Mouse (Mus musculus) lung, postnatal 10 days (tissue): Measurements from ENCODE around the gene Tanc1.

Experiments used
- DNase-seq: peaks from one replicate; pipeline ENCODE4 v3.0.0; 2021

The Tanc1 gene

GRCm38 (mm10) chr2:59765671-59766070 lies 153.8 kb downstream of the Tanc1 start:
- DNase-seq: no peak

- no peak for DNase-seq
Measured at GRCm38 (mm10) chr2:59767893-59768292, 156.1 kb downstream of the Tanc1 start.

DNA sequence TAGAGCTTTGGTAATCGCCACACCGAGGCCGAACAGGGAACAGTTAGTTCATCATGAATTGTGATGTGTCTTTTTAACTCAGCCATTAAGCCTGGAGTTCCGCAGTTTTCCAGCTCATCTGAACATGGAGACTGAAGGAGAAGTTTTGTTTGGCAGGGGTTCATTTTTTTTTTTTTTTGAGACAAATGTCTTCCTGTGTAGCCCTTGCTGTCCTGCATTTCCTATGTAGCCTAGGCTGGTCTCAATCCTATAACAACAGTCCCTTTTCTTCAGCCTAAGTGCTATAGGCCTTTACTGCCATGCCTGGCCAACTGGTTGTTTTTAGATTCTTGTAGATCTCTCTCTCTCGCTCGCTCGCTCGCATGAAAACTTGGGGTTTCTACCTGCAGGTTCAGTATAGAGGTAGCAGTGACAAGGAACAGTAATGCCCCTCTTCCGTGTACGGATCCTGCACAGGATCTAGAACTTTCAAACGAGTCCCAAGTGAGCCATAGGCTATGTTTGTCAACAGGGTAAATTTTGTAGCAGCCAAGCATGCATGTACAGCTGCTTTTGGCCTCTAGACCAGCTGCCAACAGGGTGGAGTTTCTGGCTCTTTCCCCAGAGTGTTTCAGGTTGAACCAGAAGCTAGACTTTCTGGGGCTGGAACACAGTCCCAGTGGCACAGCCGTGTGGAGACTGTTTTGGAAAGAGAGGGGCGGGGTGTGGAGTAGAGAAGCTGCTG lies 157.0 kb downstream of the Tanc1 start:
- DNase-seq: peak; percentile 70

GRCm38 (mm10) chr2:59769385-59769735 lies 157.5 kb downstream of the Tanc1 start:
- DNase-seq: no peak

DNA sequence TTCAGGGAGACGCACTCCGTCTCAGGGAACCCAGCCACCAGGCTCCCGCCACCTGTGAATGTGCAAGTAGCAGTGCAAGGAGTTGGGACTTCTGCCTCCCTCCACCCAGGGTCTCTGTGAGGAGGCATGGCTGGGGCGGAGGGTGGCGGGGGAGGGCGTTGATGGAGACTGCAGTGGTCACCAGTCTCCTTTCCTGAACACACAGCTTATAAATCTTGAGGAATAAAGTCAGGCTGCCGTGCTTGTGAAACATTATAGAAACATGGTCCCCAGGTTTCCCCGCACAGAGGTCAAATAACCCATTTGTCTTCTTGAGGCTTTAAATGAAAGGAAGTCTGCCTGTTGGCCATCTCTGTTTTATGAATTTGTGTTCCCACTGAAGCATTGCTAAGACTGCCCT lies 159.9 kb downstream of the Tanc1 start:
- no peak for DNase-seq

- no peak for DNase-seq
Measured at GRCm38 (mm10) chr2:59772261-59772683, 160.4 kb downstream of the Tanc1 start.

- no peak for DNase-seq
Measured at GRCm38 (mm10) chr2:59774374-59774773, 162.5 kb downstream of the Tanc1 start.

GRCm38 (mm10) chr2:59775148-59775547 lies 163.3 kb downstream of the Tanc1 start:
- DNase-seq: peak; percentile 30

- no peak for DNase-seq
Measured at GRCm38 (mm10) chr2:59775820-59776219, 164.0 kb downstream of the Tanc1 start.

- DNase-seq: peak; percentile 36
Measured at GRCm38 (mm10) chr2:59779355-59779754, 167.5 kb downstream of the Tanc1 start.

DNA sequence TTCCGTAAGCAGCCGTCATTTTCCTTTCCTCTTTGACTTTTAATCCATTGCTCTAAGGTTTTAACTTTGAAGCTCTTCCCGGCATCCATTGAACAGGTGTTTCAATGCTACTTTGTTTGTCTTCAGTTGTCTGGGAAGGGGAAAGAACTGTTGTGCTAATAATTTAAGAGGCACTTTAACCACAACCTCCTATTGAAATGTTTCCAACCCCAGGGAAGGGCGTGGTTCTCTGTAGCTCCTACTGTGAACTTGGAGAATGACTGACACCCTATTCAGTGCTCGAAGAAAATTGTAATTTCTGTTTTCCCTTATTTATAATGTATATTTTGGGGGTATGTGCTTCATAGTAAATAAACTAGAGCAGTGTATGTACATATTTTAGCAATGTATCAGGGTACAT lies 168.4 kb downstream of the Tanc1 start:
- DNase-seq: no peak

GRCm38 (mm10) chr2:59783055-59783831 lies 171.4 kb downstream of the Tanc1 start:
- peak; percentile 73 for DNase-seq

GRCm38 (mm10) chr2:59783832-59784627 lies 172.2 kb downstream of the Tanc1 start:
- no peak for DNase-seq

DNA sequence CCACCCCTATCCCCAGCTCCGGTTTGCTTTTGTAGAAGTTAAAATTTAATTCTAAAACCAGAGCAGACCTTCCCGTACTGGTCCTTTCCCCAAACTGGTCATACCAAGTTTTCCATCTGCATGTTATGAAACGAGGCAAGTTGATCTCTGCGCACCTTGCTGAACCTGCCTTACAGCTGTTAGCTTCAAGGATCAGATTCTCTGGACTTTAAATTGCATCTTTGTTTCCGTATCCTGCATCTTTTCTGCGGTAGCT lies 172.7 kb downstream of the Tanc1 start:
- DNase-seq: no peak

GRCm38 (mm10) chr2:59785597-59785996 lies 173.8 kb downstream of the Tanc1 start:
- peak; percentile 11 for DNase-seq

- no peak for DNase-seq
Measured at GRCm38 (mm10) chr2:59788704-59789500, 177.1 kb downstream of the Tanc1 start.

GRCm38 (mm10) chr2:59791596-59791995 lies 179.8 kb downstream of the Tanc1 start:
- DNase-seq: no peak

- no peak for DNase-seq
Measured at GRCm38 (mm10) chr2:59793337-59793736, 181.5 kb downstream of the Tanc1 start.

GRCm38 (mm10) chr2:59794838-59795237 lies 183.0 kb downstream of the Tanc1 start:
- no peak for DNase-seq

GRCm38 (mm10) chr2:59798934-59799532 lies 187.2 kb downstream of the Tanc1 start:
- DNase-seq: no peak

DNA sequence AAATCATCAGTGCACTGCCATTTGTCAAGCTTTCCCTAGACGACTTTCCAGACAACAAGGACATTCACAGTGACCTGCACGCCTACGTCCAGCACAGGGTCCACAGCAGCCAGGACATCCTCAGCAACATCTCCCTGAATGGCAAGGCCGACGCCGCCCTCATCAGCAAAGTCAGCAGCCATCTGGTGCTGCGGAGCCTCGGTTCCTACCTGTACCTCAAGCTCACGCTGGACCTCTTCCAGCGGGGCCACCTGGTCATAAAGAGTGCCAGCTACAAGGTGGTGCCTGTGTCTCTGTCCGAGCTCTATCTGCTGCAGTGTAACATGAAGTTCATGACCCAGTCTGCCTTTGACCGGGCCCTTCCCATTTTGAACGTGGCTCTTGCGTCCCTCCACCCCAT lies 187.7 kb downstream of the Tanc1 start:
- DNase-seq: no peak

DNA sequence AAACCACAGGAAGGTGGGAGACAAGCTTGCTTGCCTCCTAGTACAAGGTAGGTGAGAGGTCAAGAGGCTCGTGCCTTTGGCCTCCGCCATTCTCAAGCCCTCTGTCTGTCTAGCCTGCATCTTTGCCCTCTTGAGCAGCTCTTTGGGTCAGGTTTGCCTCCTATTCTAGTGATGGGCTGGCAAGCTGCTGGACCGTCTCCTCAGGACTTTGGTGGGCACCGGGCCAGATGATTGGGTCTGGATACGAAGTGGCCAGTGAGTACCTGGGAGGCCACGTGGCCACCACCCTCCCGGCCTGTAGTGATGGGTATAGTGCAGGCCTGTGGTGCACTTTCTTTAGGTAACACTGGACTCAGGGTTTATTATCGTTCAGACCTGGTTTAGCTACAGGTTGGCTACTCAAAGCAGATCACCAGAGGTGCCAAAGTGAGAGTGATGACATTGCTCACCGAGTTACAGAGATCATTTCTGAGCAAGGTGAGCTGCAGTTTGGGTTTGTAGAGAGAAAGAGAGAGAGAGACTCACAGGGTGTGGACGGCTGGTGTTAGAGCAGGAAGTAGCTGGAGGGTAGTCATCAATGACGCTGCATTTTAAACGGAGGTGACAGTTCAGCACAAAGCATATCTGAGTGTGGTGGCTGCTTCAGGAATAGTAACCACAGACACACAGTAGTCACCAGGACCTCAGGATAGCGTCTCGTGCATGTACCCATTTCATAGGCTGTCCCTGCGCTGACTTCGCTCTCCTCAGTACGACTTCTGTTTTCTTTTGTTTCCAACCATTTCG lies 188.8 kb downstream of the Tanc1 start:
- DNase-seq: no peak
